Mouse (Mus musculus): ENCODE results near the gene Aggf1. TPM values are rescaled to one million over a fixed set of nuclear protein-coding genes. Genes with fewer than 3 reads are reported as not detected.

Gene Aggf1
- total RNA-seq, 1 experiment from 2014 or later = 54.0 TPM

DNA sequence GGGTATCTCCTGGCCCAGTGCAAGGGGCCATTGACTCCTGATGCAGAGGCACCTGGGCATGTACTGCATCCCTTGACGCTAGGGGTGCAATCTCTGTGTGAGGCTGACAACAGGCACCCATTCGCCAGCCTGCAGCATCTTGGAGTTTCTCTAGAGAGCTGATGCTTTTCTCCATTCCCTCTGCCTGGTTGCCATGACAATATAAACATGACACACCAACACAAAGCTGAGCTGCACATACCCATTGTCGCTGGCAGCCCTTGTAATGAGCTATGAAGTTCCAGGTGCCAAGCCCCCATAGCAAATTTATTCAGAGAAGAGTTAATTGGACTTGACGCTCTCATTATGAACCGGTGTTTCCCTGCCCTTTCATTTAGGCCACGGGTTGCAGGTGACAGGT, 63.1 kb downstream of the Aggf1 start:
- ATAC-seq (replicated peaks in 1 of 2; ENCODE audit: insufficient read depth in 1 of 2, low FRiP score in 2 of 2, low TSS enrichment in 1 of 2, low read depth in 1 of 2, poor library complexity in 2 of 2, severe bottlenecking in 2 of 2) = no peak

DNA sequence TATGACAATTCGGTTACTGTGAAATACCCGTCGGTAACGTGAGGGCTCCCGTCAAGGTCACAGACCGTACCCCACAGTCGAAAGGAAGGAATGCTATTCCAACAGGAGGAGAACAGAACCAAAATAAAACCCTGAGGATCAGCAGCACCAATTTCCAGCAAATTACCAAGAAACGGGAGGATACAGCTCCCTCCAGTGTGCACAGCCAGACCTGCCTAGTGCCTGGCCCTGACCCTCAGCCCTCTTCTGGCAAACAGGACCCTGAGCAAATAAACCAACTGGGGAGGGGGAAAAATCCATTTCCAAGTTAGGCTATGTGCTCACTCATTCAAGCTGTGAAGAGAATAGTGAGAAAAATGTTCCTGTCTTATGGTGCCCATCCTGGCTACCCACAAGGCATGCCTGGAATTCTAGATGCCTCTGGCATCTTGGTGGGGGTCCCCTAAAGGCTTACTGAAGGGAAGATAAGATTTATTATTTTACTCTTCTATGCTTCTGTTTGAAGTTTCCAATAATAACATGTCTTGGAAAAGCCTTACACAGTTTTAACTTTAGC, 68.0 kb downstream of the Aggf1 start:
- ATAC-seq (replicated peaks in 1 of 2; ENCODE audit: insufficient read depth in 1 of 2, low FRiP score in 2 of 2, low TSS enrichment in 1 of 2, low read depth in 1 of 2, poor library complexity in 2 of 2, severe bottlenecking in 2 of 2) = no peak

DNA sequence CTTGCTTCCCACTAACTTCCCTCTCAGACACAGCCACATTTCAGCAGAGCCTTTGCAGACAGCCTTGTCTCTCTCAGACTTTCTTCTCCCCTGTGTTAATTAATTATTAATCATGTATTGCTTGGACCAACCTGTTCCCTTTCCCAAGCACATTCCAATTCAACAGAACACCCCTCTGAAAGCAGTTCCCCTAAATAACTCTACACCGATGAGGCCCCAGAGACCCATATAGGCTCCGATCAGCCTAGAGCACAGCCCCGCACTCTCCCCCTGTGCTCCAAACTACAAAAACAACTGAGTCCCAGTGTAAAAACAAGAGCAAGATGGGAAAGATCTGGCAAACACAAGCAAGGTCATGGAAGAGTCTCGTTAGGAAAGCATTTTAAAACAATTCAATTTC, 68.6 kb downstream of the Aggf1 start:
- no peak for ATAC-seq (replicated peaks in 1 of 2; ENCODE audit: insufficient read depth in 1 of 2, low FRiP score in 2 of 2, low TSS enrichment in 1 of 2, low read depth in 1 of 2, poor library complexity in 2 of 2, severe bottlenecking in 2 of 2)

Other genes starting within 250 kb of the Aggf1 start
- gene Pde8b, start 125.0 kb downstream of the Aggf1 start, total RNA-seq (2017) = 0.13 TPM in 1 of 2 replicates, not detected in the other
- 10.4 and 12.5 TPM in 2 replicates for gene Zbed3, start 51.7 kb downstream of the Aggf1 start, total RNA-seq (2017)
- gene Crhbp, start 69.6 kb upstream of the Aggf1 start, total RNA-seq (2017) = not detected in 2 replicates
- not detected in 2 replicates for gene S100z, start 103.4 kb upstream of the Aggf1 start, total RNA-seq (2017)
- not detected in 2 replicates for gene F2rl1, start 149.9 kb upstream of the Aggf1 start, total RNA-seq (2017)
- gene F2r, start 243.1 kb upstream of the Aggf1 start, total RNA-seq (2017) = 29.5 and 39.1 TPM in 2 replicates

All from hematopoietic stem cell, adult 5-6 weeks (primary cell).